Mouse (Mus musculus) mouse trophoblast stem cell (cell line): ENCODE data around the gene Zfp771.

Source experiments
- in situ Hi-C, 2 experiments: fragments of 300-500 bp; cut with MseI, MboI; formaldehyde crosslinking; loops; 2 replicates in 1 of 2; 3 replicates in 1 of 2; pipeline ENCODE4 v1.15.1; 2025

The Zfp771 gene

GRCm38 (mm10) chr7:127243870-127244657, at the start of gene Zfp771:
TSS of gene Zfp771 (plus strand) at chr7:127244274.
- in situ Hi-C loops: no loop called here

- in situ Hi-C loops: no loop called here
These were observed 49.4 kb upstream of the Zfp771 start for GRCm38 (mm10) chr7:127194633-127195029.

- in situ Hi-C loops: no loop called here
These were observed 48.4 kb upstream of the Zfp771 start, which contains the start of gene Cd2bp2 for GRCm38 (mm10) chr7:127195544-127196295. TSS of gene Cd2bp2 (minus strand) at chr7:127196050.

- in situ Hi-C loops: no loop called here
These were observed 47.6 kb upstream of the Zfp771 start for GRCm38 (mm10) chr7:127196484-127196883.

GRCm38 (mm10) chr7:127206606-127207005, 37.5 kb upstream of the Zfp771 start:
- in situ Hi-C loops: no loop called here

- in situ Hi-C loops: no loop called here
These were observed 36.4 kb upstream of the Zfp771 start for GRCm38 (mm10) chr7:127207374-127208294.

GRCm38 (mm10) chr7:127208295-127208552, 35.9 kb upstream of the Zfp771 start, which contains the start of gene Tbc1d10b:
TSS of gene Tbc1d10b (minus strand) at chr7:127208468.
- in situ Hi-C loops: no loop called here

- in situ Hi-C loops: no loop called here
These were observed 35.3 kb upstream of the Zfp771 start, which contains the start of gene Mylpf for GRCm38 (mm10) chr7:127208553-127209438. TSS of gene Mylpf (plus strand) at chr7:127208890.

GRCm38 (mm10) chr7:127209851-127210250, 34.2 kb upstream of the Zfp771 start:
- in situ Hi-C loops: no loop called here

- in situ Hi-C loops: no loop called here
These were observed 33.8 kb upstream of the Zfp771 start for GRCm38 (mm10) chr7:127210266-127210665.

- in situ Hi-C loops: no loop called here
These were observed 32.9 kb upstream of the Zfp771 start for GRCm38 (mm10) chr7:127211014-127211745.

GRCm38 (mm10) chr7:127212432-127213250, 31.4 kb upstream of the Zfp771 start:
- in situ Hi-C loops: no loop called here

GRCm38 (mm10) chr7:127213485-127213884, 30.6 kb upstream of the Zfp771 start:
- in situ Hi-C loops: no loop called here

GRCm38 (mm10) chr7:127213930-127214329, 30.1 kb upstream of the Zfp771 start:
- in situ Hi-C loops: no loop called here

GRCm38 (mm10) chr7:127214521-127214920, 29.6 kb upstream of the Zfp771 start:
- in situ Hi-C loops: no loop called here

- in situ Hi-C loops: no loop called here
These were observed 28.8 kb upstream of the Zfp771 start for GRCm38 (mm10) chr7:127214981-127215871.

GRCm38 (mm10) chr7:127216307-127216706, 27.8 kb upstream of the Zfp771 start:
- in situ Hi-C loops: no loop called here

- in situ Hi-C loops: no loop called here
These were observed 26.6 kb upstream of the Zfp771 start for GRCm38 (mm10) chr7:127217475-127217874.
